Mouse (Mus musculus): ENCODE data around the gene Acsf3. TPM values are rescaled to one million over a fixed set of nuclear protein-coding genes. Genes with fewer than 3 reads are reported as not detected.

Acsf3 gene
- polyA plus RNA-seq, 1 experiment from 2014 or later: 10.3 TPM

- H3K27me3 ChIP-seq (ENCODE audit: control insufficient read depth, insufficient read depth, low read depth, low read length): peaks cover 12% of the 10 kb centered on the region; the same call in 1 of the 2 replicates
- 67% methylated on average over 9 of the region's 11 CpGs for WGBS (ENCODE audit: insufficient replicate concordance)
- no peak overlapping the region for H3K27ac ChIP-seq (ENCODE audit: low read length)
- H3K36me3 ChIP-seq (ENCODE audit: control insufficient read depth, insufficient read depth): no peaks in the 10 kb centered on the region
- peaks cover 3% of the 10 kb centered on the region; the same call in 1 of the 2 replicates for H3K4me1 ChIP-seq (ENCODE audit: control insufficient read depth, low read depth, low read length)
- no peak overlapping the region for H3K4me3 ChIP-seq (ENCODE audit: low read depth, low read length)
- no peak overlapping the region for H3K4me2 ChIP-seq (ENCODE audit: low read depth, low read length)
- H3K9me3 ChIP-seq (replicated peaks; ENCODE audit: control insufficient read depth, low read length): no peaks in the 10 kb centered on the region
- no peak for ATAC-seq (ENCODE audit: low read depth)
- no peak overlapping the region for H3K9ac ChIP-seq (ENCODE audit: low read depth, low read length)
Measured at GRCm38 (mm10) chr8:122849152-122849910, 74.0 kb downstream of the Acsf3 start.

DNA sequence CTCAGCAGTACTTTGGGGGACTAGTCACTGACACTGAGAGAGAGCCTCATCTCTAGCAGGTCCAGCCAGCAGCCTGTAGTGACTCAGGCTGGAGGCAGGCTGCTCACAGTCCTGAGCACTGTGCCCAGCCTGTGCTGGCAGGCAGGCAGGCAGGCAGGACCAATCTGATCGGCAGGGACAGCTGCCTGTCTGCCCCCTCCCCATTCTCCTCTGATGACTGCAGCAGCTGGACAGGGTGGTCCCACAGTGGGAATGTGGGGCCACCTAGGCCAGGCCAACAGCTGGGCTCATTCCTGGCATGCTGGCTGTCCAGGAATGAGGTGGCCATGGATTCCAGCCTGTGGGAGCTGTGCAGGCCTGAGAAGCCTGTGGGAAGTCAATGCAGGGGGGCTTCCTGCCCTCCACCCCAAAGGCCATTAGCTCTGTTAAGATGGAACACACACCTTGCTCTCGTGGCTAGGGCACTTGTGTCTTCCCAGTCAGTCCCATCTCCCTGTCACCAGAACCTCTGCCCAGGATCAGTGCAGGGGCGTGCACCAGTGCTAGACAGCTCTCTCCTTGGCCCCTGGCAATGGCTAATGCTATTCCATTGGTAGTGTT, 75.5 kb downstream of the Acsf3 start:
- H3K27ac ChIP-seq (ENCODE audit: low read length): no peak overlapping the region
- no peak for ATAC-seq (ENCODE audit: low read depth)
- no peak overlapping the region for H3K9ac ChIP-seq (ENCODE audit: low read depth, low read length)
- no peaks in the 10 kb centered on the region for H3K9me3 ChIP-seq (replicated peaks; ENCODE audit: control insufficient read depth, low read length)
- H3K27me3 ChIP-seq (ENCODE audit: control insufficient read depth, insufficient read depth, low read depth, low read length): peaks cover 12% of the 10 kb centered on the region; the same call in 1 of the 2 replicates
- no peak overlapping the region for H3K4me3 ChIP-seq (ENCODE audit: low read depth, low read length)
- H3K36me3 ChIP-seq (ENCODE audit: control insufficient read depth, insufficient read depth): no peaks in the 10 kb centered on the region
- peaks cover 3% of the 10 kb centered on the region; the same call in 1 of the 2 replicates for H3K4me1 ChIP-seq (ENCODE audit: control insufficient read depth, low read depth, low read length)
- 49% methylated on average over 3 of the region's 3 CpGs for WGBS (ENCODE audit: insufficient replicate concordance)
- H3K4me2 ChIP-seq (ENCODE audit: low read depth, low read length): no peak overlapping the region

DNA sequence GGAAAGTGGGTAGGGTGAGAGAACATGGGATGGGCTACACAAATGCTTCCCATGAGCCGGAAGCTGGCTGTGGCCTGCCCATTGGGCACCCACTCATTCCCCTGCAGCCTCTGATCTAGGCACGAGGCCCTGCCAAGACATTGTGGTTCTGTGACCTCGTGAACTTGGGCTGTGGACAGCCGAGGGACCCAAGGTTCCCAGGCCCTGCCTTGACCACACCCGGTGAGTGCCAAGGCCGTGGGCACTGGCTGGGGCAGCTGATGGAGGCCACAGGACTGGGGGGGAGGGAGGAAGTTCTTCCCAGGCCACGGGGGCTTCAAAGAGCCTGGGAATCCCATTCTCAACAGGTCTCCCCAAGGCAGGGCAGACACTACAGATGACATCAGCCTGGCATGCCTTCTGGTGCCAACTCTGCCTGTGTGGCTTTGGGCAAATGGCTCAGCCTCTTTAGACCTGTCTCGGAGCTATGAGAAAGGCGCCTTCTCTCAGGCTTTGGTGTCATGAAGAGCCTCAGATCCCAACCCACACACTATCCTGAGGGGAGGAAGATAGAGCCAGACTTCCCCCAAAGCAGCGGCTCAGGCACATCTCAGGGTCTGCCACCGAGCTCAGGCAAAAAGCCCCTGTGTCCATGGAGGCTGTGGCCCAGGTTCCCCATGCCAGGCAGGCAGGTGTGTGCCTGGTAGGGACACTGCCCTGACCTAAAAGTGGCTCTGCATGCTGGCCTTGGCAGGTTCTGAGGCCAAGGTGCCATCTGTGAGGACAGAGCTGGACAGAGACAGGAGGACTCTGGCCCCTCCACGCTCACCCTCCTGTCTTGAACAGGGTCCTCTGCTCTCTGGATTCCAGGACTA, 76.6 kb downstream of the Acsf3 start:
- 53% methylated on average over 12 of the region's 12 CpGs for WGBS (ENCODE audit: insufficient replicate concordance)
- Histone ChIP-seq H3K9me3 (replicated peaks; ENCODE audit: control insufficient read depth, low read length) (no peaks in the 10 kb centered on the region), H3K9ac (ENCODE audit: low read depth, low read length) (no peak overlapping the region), H3K4me3 (ENCODE audit: low read depth, low read length) (no peak overlapping the region), H3K4me1 (ENCODE audit: control insufficient read depth, low read depth, low read length) (peaks cover 3% of the 10 kb centered on the region; the same call in 1 of the 2 replicates), H3K4me2 (ENCODE audit: low read depth, low read length) (no peak overlapping the region), H3K27ac (ENCODE audit: low read length) (no peak overlapping the region), H3K27me3 (ENCODE audit: control insufficient read depth, insufficient read depth, low read depth, low read length) (peaks cover 12% of the 10 kb centered on the region; the same call in 1 of the 2 replicates), H3K36me3 (ENCODE audit: control insufficient read depth, insufficient read depth) (no peaks in the 10 kb centered on the region)
- ATAC-seq (ENCODE audit: low read depth): no peak

- whole genome bisulfite sequencing (ENCODE audit: insufficient replicate concordance): 20% methylated on average over 1 of the region's 1 CpGs
- no peak overlapping the region for H3K27ac ChIP-seq (ENCODE audit: low read length)
- peaks cover 12% of the 10 kb centered on the region; the same call in 1 of the 2 replicates for H3K27me3 ChIP-seq (ENCODE audit: control insufficient read depth, insufficient read depth, low read depth, low read length)
- no peak overlapping the region for H3K4me3 ChIP-seq (ENCODE audit: low read depth, low read length)
- no peaks in the 10 kb centered on the region for H3K36me3 ChIP-seq (ENCODE audit: control insufficient read depth, insufficient read depth)
- no peak overlapping the region for H3K9ac ChIP-seq (ENCODE audit: low read depth, low read length)
- no peak overlapping the region for H3K4me2 ChIP-seq (ENCODE audit: low read depth, low read length)
- no peak for ATAC-seq (ENCODE audit: low read depth)
- H3K4me1 ChIP-seq (ENCODE audit: control insufficient read depth, low read depth, low read length): peaks cover 3% of the 10 kb centered on the region; the same call in 1 of the 2 replicates
- no peaks in the 10 kb centered on the region for H3K9me3 ChIP-seq (replicated peaks; ENCODE audit: control insufficient read depth, low read length)
Measured at GRCm38 (mm10) chr8:122852546-122852905, 77.2 kb downstream of the Acsf3 start.

GRCm38 (mm10) chr8:122853340-122853771, 78.1 kb downstream of the Acsf3 start:
- ATAC-seq (ENCODE audit: low read depth): no peak
- 37% methylated on average over 11 of the region's 11 CpGs for WGBS (ENCODE audit: insufficient replicate concordance)
- H3K27ac ChIP-seq (ENCODE audit: low read length): no peak overlapping the region
- peaks cover 10% of the 10 kb centered on the region; the same call in 1 of the 2 replicates for H3K27me3 ChIP-seq (ENCODE audit: control insufficient read depth, insufficient read depth, low read depth, low read length)
- H3K9me3 ChIP-seq (replicated peaks; ENCODE audit: control insufficient read depth, low read length): no peaks in the 10 kb centered on the region
- H3K4me1 ChIP-seq (ENCODE audit: control insufficient read depth, low read depth, low read length): peaks cover 1% of the 10 kb centered on the region; the same call in 1 of the 2 replicates
- H3K4me2 ChIP-seq (ENCODE audit: low read depth, low read length): no peak overlapping the region
- H3K36me3 ChIP-seq (ENCODE audit: control insufficient read depth, insufficient read depth): no peaks in the 10 kb centered on the region
- H3K9ac ChIP-seq (ENCODE audit: low read depth, low read length): no peak overlapping the region
- no peak overlapping the region for H3K4me3 ChIP-seq (ENCODE audit: low read depth, low read length)

DNA sequence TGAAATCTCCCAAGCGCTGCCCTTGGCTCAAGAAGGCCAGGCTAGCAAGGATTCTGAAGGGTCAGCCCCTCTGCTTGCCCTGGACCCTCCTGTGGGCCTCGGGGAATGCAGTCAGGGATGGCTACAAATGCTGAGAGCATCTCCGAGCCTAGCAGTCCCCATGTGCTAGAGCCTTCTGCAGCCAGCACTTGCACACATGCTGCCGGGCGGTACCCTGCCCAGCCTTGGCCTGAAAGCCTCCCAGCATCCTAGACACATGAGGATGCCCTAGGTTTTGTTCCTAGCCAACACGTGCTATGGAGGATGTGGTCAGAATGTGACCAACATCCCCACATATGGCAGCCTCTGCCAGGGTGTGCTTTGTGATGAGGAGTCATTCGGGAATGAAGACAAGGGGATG, 79.1 kb downstream of the Acsf3 start:
- Histone ChIP-seq H3K27ac (ENCODE audit: low read length) (no peak overlapping the region), H3K4me1 (ENCODE audit: control insufficient read depth, low read depth, low read length) (no peaks in the 10 kb centered on the region), H3K4me3 (ENCODE audit: low read depth, low read length) (no peak overlapping the region), H3K4me2 (ENCODE audit: low read depth, low read length) (no peak overlapping the region), H3K27me3 (ENCODE audit: control insufficient read depth, insufficient read depth, low read depth, low read length) (peaks cover 3% of the 10 kb centered on the region; the same call in 1 of the 2 replicates), H3K36me3 (ENCODE audit: control insufficient read depth, insufficient read depth) (no peaks in the 10 kb centered on the region), H3K9me3 (replicated peaks; ENCODE audit: control insufficient read depth, low read length) (no peaks in the 10 kb centered on the region), H3K9ac (ENCODE audit: low read depth, low read length) (no peak overlapping the region)
- no peak for ATAC-seq (ENCODE audit: low read depth)
- 49% methylated on average over 7 of the region's 7 CpGs for WGBS (ENCODE audit: insufficient replicate concordance)

DNA sequence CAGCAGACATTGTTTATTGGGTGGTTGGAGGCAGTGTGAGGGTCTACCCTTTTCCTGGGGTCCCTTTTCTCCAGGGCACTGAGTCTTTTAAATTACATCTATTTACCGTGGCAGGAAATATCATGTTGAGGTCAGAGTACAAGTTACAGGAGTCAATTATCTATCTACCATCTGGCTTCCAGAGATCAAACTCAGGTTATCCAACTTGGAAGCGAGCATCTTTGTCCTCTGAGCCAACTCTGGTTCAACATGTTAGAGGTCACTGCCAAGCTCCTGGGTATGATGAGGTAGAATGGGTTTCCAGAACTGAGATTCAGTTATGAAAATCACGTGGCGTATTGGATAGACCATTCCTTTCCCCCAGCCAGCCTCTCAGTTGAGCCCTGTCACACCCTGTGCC, 79.8 kb downstream of the Acsf3 start:
- no peak overlapping the region for H3K4me2 ChIP-seq (ENCODE audit: low read depth, low read length)
- peaks cover 3% of the 10 kb centered on the region; the same call in 1 of the 2 replicates for H3K27me3 ChIP-seq (ENCODE audit: control insufficient read depth, insufficient read depth, low read depth, low read length)
- WGBS (ENCODE audit: insufficient replicate concordance): 63% methylated on average over 4 of the region's 4 CpGs
- no peak overlapping the region for H3K9ac ChIP-seq (ENCODE audit: low read depth, low read length)
- H3K4me3 ChIP-seq (ENCODE audit: low read depth, low read length): no peak overlapping the region
- H3K36me3 ChIP-seq (ENCODE audit: control insufficient read depth, insufficient read depth): no peaks in the 10 kb centered on the region
- H3K27ac ChIP-seq (ENCODE audit: low read length): no peak overlapping the region
- no peak for ATAC-seq (ENCODE audit: low read depth)
- H3K4me1 ChIP-seq (ENCODE audit: control insufficient read depth, low read depth, low read length): peaks cover 3% of the 10 kb centered on the region
- H3K9me3 ChIP-seq (replicated peaks; ENCODE audit: control insufficient read depth, low read length): no peaks in the 10 kb centered on the region

DNA sequence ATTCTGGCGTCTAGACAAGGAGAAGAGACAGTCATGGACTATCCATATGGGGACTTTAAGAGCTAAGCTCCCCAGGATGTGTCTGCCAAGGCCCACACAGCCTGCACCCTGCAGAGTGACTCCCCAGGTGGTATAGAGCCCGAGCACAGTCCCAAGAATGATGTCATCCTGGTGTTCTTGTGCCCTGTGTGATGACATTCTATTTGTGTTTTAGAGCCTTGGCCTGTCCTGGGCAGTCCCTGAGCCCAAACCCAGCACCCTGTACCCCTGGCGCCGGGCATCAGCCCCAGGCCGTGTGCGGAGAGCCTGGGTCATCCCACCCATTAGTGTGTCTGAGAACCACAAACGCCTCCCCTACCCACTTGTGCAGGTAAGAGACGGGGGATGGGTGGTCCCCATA, 81.0 kb downstream of the Acsf3 start:
- WGBS (ENCODE audit: insufficient replicate concordance): 61% methylated on average over 8 of the region's 8 CpGs
- H3K9me3 ChIP-seq (replicated peaks; ENCODE audit: control insufficient read depth, low read length): no peaks in the 10 kb centered on the region

More for the DNA sequence above, 81.0 kb downstream of the Acsf3 start:
- no peak overlapping the region for H3K4me3 ChIP-seq (ENCODE audit: low read depth, low read length)
- no peak overlapping the region for H3K4me2 ChIP-seq (ENCODE audit: low read depth, low read length)
- peaks cover 3% of the 10 kb centered on the region for H3K4me1 ChIP-seq (ENCODE audit: control insufficient read depth, low read depth, low read length)
- H3K36me3 ChIP-seq (ENCODE audit: control insufficient read depth, insufficient read depth): no peaks in the 10 kb centered on the region
- H3K9ac ChIP-seq (ENCODE audit: low read depth, low read length): no peak overlapping the region
- H3K27me3 ChIP-seq (ENCODE audit: control insufficient read depth, insufficient read depth, low read depth, low read length): peaks cover 3% of the 10 kb centered on the region
- no peak for ATAC-seq (ENCODE audit: low read depth)
- no peak overlapping the region for H3K27ac ChIP-seq (ENCODE audit: low read length)
